Mouse (Mus musculus): ENCODE data around the gene Ezr.

The Ezr gene

DNA sequence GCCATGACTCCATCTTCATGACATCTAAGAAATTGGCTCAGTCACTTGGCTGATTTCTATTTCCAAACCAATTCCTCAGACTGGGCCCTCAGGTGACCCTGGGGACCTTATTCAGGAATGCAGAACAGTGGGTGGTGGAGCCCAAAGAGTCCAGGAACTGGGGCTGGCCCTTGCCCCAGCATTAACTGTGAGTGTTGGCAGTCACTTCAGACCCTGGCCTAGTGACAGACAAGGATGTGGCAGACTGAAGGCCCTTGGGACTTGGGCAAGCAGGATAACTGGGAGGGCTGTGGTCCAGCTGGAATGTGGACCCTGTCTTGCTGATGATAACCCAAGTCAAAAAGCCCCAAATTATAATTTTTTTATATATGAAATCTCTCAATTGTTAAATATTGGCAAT is 6.5 kb upstream of the Ezr start:
- no peak for DNase-seq

DNA sequence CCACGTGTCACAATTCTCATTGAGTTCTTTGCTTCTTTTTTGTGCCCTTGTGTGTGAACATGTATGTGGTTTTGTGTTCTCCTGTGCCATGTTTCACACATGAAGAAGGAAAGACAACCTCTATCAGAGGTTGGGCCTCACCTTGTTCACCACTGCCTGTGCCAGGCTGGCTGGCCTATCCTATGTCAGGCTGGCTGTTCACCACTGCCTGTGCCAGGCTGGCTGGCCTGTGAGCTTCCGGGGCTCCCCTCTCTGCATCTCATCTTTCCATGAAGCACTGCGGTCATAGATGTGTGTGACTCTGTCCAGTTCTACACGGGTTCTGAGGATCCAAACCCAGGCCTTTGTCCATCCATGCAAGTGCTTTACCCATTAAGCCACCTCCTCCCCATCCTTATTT is 4.7 kb upstream of the Ezr start:
- no peak for DNase-seq

DNA sequence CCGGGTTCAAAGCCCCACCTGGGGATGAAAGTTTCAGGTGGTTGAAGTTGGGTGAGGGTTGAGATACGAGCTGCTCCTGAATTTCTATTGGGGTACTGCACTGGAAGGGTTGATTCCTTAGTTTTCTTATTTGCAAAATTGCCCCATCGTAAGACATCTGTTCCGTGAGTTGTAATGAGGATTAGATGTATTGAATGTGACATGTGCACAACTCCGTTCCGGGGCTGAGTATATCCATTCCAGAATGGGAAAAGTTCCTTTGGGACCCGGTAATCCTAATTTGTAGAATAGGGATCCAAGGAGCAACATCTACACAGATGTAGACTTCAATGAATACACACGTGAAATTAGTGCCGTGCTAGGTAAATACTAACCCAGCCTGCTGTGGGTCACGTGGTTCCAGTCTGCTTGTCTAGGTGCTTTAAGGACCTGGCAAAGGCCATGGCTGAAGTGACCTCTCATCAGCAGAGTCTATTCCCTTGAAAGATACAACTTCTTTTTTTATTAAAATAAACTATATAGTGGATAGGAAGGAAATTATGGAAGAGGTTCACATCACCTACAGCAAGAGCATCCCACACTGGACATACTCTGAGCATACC is 1.3 kb upstream of the Ezr start:
- DNase-seq: no peak

DNA sequence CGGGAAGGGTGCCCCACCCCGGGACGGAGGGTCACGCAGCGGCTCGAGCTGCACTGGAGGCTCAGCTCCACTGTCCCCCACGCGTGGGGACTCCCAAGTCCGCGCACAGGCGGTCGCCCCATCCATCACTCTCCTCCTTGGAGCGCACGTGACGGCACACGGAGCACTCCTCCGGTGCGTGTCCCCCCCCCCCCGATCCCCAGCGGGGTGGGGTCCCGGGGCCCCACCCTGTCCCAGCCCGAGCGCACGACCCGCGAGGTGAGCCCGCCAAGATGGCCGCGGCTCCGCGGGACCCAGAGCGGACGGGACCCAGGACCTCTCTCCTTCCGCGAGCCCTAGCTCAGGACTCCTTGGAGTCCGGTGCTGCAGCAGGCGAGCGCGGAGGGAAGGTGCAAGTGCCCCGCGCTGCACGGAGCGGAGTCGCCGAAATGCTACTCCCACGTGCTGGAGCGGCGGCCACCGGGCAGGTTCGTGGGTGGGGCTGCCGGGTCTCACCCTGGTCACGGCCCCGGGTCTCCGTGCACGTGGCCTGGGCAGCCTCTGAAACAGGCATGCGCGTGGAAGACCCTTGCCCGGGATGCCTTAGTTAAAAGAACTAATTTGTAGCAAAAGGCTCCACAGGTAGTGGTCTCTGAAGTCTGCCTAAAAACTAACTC is 550 bp upstream of the Ezr start:
- DNase-seq: peak; percentile 48 to 58

DNA sequence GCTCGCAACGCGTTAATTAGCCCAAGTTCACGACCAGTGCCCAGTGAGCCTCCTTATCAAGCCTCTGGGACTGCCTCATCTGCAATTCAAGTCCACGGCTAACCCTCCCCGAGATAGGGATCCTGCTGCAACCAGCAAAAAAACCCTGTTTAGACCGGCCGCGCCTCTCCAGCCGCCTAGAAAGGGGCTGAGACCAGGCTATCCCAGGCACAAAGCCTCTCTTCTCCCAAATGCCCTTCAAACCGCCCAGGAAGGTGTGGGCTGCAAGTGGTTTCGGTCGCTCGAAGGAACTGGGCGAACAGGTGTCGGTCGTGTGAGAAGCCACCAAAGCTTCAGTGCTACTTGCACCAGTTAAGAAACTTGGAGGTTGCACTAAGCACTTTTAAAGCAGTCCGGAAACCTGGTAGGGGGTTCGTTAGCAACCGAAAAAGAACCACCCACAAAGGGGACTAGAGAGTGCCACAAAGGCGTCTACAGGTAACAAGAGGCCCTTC is 504 bp downstream of the Ezr start:
- DNase-seq: peak; percentile 48 to 62

DNA sequence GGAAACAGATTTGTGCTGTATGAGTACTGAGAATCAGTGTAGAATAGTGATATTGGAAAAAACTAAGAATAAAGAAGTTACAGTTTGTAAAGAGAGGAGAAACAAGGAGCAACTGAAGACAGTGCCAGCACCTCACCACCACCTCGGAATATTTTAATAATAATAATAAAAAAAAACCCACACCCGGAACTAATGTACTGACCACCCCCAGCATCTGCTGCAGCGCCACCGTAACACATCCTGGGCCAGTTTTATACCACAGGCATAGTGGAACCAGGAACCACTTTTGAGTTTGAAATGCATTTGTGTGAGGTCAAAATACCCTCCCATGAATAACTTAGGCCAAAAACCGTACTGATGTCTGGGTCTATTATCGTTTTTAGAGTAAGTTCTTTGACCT is 1.3 kb downstream of the Ezr start:
- DNase-seq: no peak

DNA sequence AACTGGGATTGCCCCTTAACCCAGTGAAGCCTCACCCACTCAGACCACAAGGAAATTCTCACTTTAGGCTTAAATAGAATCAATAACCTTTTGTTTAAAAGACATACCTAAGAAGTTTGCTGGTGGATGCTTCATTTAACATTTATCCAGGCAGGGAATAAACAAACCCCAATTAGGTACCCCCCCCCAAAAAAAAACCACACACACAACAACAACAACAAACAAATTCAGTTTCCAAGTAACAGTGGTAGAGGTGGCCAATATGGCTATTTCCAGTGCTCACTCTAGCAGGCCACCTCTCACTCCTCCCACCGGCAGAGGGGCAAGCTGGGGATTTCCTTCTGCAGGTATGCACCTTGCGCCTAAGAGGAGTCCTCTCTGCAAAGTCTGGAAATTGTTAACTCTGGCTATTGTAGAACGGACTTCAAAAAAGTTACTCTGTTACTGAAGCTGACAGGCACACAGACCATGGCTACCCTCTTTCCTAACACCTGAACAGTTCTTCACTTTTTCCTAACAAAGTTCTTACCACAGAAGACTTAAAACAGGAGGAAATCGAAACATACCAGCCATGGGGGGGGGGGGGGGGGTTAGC is 2.0 kb downstream of the Ezr start:
- DNase-seq: no peak

DNA sequence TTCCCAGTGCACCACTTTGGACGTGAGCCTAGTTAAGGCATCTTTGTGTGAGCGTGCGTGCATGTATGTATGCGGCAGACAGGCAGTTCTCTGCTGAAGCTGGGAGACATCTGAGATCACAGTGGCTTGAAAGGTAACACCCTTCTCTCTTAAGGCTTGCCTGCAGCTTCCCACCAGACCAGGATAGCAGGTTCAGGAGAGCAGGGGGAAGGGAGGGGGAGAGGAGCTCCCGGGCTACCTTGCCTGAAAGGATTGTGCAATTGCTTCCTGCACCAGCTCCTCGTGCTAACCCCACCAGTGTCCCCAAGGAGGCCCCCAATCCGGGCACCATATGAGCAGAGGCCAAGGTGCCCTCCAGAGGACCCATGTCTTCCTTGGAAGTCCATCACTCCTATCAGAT is 3.0 kb downstream of the Ezr start:
- no peak for DNase-seq

DNA sequence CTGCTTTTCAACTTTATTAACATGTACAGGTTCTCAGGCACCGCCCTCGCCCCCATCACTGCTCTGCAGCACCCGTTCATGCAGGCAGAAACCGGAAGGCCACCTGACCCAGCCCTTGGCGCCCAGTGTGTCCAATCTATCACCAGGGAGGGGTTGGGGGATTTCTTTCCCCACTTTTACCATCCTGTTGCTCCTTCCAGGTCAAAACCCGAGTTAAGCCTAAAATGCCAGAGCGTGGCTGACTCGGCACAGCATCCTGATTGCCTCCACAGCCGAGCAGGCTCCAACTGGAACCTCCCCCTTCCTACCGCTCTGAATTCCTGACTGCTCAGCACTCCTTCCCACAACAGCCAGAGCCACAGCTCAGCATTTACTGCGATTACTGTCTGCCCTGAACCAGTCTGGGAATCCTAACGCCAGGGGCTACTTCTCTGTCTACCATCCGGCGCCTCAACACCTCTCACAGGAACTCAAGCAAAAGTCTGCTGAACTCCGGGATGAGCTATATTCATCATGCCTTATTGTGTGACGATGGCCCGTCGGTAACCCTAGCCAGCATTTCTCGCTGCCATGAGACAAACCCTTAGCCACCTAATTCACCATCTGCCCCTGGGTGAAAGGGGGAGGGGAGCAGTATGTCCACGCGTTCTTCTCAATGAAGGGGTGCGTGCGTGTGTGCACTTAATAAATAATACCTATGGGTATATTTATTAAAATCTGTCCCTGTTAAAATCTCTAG is 3.6 kb downstream of the Ezr start:
- DNase-seq: peak; percentile 47 to 59

DNA sequence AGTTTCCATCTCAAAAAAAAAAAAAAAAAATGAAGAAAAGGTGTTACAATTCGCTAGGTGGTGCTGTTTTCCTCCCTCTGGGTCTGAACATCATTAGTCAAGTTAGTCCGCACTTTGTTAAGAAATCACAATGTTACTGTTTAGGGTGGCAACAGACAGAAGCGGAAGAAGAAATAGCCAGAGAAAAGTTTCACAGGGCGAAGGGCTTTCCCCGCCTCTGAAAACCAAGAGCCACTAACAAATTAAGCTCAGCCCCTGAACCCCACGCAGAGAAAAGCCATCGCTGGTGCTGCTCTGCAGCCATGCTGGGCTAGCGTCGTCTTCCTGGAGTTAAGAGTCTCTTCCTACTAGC is 4.3 kb downstream of the Ezr start:
- peak in 1 of 2 experiments; percentile 52 for DNase-seq

DNA sequence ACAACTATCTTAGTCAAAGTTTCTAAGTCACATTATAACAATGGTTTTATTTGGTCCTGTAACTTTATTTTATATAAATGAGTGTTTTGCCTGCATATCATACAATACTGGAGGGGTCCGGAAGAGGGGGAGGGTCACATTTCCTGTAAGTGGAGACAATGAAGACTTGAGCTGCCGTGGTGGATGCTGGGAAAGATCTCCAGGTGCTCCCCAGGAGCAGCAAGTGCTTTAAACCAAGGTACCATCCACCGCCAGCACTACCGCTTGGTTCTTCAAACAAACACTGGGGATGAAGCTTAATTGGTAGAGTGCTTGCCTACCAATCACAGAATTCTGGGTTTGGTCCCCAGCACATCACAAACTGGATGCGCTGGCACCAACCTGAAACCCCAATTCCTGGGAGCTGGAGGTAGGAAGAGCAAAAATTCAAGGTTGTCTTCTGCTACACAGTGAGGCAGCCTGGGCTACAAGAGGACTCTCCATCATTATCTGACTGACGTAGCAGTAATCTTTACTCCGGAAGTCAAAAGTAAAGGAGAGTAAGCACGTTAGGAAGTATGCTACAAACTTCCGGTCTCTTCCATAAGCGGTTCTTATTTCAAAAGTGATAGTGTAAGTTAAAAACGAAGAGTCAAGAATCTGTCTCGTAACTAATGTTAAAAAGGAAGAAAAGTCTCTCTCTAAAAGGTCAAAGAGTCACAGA is 4.8 kb downstream of the Ezr start:
- DNase-seq: peak; percentile 59 to 81

DNA sequence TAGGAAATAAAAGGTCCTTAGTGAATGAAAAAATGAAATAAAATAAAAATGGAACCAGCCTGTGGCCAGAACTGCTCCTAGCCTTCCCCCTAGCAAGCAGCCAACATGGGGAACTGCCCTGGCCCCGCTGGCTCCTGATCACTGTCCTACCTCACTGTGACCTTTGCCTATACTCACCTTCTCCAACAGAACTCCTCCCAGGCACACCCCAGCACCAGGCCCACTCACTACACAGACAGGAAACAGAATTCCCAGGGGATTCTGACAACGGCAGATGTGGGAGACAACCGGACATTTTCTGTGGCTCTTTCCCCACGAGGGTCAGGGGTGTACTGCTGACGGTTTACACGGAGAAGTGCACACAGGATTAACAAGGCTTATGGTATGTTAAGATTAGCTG is 5.5 kb downstream of the Ezr start:
- no peak for DNase-seq

DNA sequence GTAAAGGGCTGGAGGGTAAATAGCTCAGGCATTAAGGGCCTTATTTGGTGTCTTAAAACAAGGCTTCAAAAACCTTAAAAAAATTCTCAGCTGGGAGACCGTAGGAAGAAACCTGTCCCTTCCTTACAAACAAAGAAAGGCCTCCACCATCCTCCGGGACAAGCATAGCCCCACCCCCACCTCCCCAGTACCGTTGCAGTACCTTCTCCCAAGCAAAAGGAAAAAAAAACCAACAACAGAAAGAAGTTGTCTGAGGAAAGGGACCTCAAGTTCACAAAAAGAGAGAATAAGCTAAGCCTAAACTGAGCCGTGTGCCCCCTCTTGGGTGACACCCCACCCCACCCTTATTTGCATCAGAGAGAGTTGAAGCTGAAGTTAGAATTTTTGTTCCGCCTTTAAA is 6.0 kb downstream of the Ezr start:
- no peak for DNase-seq

DNA sequence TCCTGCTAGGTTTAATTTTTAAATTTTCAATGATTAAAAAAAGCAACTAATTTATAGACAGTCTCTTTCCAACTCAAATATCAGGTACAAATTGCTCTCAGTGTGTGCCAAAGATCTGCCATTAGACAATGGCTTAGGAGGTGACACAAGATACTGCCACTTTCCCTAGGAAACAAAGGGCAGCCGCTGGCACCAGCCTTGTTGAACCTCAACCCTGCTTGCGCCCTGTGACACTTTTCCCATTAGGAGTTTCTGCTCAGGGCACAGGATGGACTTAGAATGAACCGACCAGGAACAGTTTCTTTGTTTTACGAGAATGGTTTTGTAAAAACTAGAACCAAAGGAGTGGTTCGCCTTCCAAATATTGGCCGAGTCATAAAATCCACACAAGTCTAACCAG is 6.5 kb downstream of the Ezr start:
- DNase-seq: no peak

DNA sequence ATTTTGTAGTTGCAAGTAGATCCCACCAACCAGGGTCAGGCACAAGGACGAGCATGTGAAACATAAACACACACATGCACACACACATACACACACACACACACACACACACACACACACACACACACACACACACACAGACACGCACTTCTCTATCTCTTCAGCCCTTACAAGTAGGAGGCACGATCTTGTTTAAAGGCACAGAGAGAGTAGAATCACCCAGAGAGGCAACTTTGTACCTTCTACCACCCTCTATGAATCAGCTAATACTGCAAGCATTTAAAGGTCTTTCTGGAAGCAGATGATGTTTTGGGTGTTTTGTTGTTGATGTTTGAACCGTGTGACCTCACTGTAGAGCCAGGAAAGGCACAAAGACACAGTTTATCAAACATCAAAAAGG is 6.9 kb downstream of the Ezr start:
- DNase-seq: no peak

DNA sequence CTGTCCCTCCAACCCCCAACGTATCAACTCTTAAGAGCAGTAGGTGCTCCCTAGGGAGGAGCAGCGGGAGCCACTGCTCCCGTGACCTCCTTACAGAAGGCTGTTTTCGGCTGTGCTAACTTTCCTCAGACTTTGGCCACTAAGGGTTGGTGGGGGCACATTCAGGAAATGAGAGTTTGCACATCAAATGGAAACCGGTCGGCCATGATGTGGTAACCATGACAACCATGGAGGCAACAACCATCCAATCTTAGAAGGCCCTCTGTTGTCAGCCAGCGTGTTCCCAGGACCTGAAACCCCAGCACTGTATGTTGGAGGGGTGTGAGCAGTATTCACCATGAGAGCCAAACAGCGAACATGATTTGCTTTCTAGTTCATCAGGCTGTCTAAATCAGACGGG is 7.4 kb downstream of the Ezr start:
- DNase-seq: no peak

DNA sequence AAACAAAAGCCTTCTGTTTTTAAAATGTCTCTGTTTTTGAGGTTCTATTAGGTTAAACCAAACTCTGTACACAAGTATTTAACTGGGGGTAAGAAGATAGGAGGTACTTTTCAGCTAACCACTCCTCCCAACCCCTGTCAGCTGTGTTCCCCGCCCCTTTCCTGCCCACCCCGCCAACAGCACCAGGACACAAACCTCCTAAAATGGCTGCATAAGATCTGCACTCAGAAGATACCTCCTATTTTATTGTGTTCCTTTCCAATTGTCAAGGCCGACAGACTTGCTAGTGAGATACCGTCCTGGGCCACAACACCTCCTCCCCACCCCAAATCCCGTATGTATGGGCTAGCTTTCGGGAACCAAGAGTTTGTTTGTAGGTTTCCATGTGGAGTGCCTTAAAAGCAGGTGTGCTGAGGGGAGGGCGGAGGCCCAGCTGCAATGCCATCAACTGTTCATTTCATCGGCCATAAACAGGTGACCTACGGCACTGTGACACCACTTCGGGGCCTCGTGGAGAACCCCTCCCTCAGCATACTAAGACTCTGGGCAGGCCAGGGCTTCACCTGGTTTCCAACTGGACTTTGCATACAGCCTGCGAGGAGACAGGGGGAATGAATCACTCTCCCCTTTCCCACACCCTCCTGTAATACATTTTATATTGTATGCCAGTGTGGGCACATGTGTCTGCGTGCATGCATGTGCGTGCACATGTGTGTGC is 9.2 kb downstream of the Ezr start:
- DNase-seq: no peak

DNA sequence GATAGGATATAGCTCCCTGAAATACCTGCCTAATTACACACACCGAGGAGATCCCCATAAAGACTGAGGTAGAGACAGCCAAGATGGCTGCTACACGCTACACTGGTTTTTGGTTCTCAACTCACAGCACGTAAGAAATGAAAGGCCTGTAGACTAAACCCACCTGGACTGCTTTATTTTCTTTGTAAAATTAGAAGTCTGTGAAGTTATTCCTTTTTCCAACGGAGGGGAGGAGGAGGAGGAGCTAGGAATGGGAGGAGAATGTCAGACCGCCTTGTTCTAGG is 10.2 kb downstream of the Ezr start:
- no peak for DNase-seq

DNA sequence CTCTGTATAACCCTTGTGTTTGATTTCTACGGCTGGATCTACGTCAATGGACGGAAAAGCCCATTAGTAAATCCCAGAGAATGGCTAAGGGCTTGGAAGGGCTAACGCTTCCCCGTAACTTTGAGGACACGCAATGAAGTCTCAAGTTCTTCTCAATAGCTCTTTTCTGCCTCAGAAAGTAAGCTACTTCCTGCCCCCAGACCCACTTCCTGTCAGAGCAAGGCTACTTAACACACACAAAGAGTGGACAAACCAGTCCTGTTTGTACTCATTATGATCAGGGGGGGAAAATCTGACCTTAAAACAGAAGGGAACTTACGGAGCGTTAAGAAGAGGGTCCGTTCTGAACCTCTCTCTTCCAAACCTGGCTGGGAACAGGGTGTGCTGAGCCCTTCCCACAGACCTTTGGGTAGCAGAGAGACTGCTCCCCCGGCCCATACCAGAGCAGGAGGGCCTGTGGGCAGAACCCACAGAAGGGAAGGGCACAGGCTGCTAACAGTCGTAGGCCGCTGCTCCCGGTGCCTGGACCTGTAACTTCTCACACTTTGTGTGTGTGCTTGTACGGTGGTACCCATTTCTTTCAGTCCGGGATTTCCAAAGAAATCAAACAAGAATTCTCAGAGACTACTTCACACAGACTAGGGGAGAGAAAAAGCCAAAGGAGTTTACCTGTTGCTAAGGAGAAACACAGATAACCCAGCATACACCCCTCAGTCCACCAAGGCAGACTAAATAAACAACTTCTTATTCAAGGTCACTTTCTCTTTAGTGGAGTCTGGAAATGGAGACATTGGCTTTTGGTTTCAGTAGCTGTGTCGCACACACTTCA is 10.7 kb downstream of the Ezr start:
- DNase-seq: no peak

DNA sequence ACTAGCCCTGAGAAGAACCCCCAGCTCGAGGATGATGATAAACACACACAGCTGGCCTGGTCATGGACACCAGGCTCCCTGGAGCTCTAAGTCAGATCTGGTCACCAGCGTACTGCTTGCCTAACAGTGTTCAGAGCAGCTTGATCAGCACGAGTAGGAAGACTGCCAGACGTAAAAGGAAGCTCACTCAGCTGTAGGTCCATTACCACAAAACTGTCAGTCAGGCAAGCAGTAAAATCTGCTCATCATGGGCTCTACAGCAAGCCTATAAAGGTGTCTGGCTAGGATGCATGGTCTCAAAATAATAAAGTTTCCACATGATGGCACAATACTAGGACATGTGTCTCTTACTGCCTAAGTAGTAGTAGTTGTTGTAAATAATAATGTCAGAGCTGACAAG is 13.0 kb downstream of the Ezr start:
- DNase-seq: no peak

DNA sequence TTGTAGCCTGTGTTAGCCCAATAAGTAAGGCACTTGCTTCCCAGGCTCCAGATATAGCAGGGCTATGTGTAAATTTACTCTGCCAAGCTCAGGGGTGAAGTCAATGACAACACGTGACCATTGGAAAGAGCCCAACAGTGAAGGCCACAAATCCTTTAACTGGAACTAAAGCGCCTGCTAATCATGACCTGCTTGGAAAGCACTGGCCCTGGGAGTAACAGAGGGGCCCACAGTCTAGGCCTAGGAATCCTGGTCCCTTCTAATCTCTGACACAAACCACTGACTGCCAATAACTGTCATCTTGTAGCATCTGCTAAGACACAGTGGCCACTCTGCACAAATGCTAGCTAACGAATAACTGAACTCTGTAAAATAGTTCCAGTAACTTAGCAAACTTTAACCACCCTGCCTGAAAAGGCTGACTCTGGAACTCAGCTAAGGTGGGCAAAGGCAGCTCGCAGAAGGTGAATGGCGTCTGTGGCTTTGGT is 14.2 kb downstream of the Ezr start:
- DNase-seq: no peak

DNA sequence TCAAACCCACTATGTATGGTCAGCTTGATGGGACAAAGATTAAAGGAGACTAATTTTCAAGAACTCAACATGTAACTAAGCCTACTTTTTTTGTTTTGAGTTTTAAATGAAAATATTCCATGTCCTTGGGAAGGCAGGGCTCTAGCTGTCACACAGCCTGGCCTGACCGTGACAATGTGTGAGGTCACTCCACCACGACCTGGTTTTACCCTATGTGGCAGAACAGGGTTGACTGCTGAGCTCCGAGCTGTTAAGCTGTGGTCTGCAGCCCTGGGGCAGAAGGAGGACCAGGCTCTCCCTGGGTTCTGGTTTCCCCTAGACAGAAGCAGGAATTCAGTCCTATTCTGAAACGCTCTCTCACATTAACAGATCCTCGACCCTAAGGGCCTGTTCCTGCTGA is 14.8 kb downstream of the Ezr start:
- DNase-seq: no peak
